Mouse (Mus musculus): ENCODE measurements around the gene Mrpl44.

Mrpl44 gene

GRCm38 (mm10) chr1:79762282-79763250, 13.3 kb upstream of the Mrpl44 start:
- no peak for DNase-seq (ENCODE audit: low spot score)

- DNase-seq (ENCODE audit: low spot score), result no peak
These were observed 11.8 kb upstream of the Mrpl44 start for GRCm38 (mm10) chr1:79764031-79764430.

- no peak for DNase-seq (ENCODE audit: low spot score)
These were observed 11.3 kb upstream of the Mrpl44 start for GRCm38 (mm10) chr1:79764483-79764882.

- DNase-seq (ENCODE audit: low spot score), result no peak
These were observed 7.6 kb upstream of the Mrpl44 start for GRCm38 (mm10) chr1:79768231-79768630.

- DNase-seq (ENCODE audit: low spot score), result no peak
These were observed 1.5 kb upstream of the Mrpl44 start for GRCm38 (mm10) chr1:79774164-79774780.

GRCm38 (mm10) chr1:79778011-79778410, 2.2 kb downstream of the Mrpl44 start:
- DNase-seq (ENCODE audit: low spot score), result no peak

GRCm38 (mm10) chr1:79782433-79782832, 6.6 kb downstream of the Mrpl44 start:
- DNase-seq (ENCODE audit: low spot score), result no peak

GRCm38 (mm10) chr1:79786267-79786927, 10.6 kb downstream of the Mrpl44 start:
- no peak for DNase-seq (ENCODE audit: low spot score)

GRCm38 (mm10) chr1:79797084-79797483, 21.3 kb downstream of the Mrpl44 start:
- DNase-seq (ENCODE audit: low spot score), result no peak

GRCm38 (mm10) chr1:79802858-79803427, 27.1 kb downstream of the Mrpl44 start:
- no peak for DNase-seq (ENCODE audit: low spot score)

- no peak for DNase-seq (ENCODE audit: low spot score)
These were observed 27.8 kb downstream of the Mrpl44 start for GRCm38 (mm10) chr1:79803614-79804013.

- DNase-seq (ENCODE audit: low spot score), result no peak
These were observed 31.0 kb downstream of the Mrpl44 start for GRCm38 (mm10) chr1:79806865-79807264.

- DNase-seq (ENCODE audit: low spot score), result no peak
These were observed 33.6 kb downstream of the Mrpl44 start for GRCm38 (mm10) chr1:79809447-79809846.

GRCm38 (mm10) chr1:79815446-79815845, 39.6 kb downstream of the Mrpl44 start:
- no peak for DNase-seq (ENCODE audit: low spot score)

- no peak for DNase-seq (ENCODE audit: low spot score)
These were observed 43.6 kb downstream of the Mrpl44 start for GRCm38 (mm10) chr1:79819296-79819879.

GRCm38 (mm10) chr1:79822806-79823525, 47.1 kb downstream of the Mrpl44 start:
- peak; percentile 13 for DNase-seq (ENCODE audit: low spot score)

- DNase-seq (ENCODE audit: low spot score), result no peak
These were observed 48.3 kb downstream of the Mrpl44 start for GRCm38 (mm10) chr1:79823951-79824633.
